Mouse (Mus musculus): Measurements from ENCODE around the gene Dusp7. TPM values are rescaled to one million over a fixed set of nuclear protein-coding genes. Genes with fewer than 3 reads are reported as not detected.

Dusp7 gene
- polyA plus RNA-seq, 1 experiment from 2014 or later: 10.0 TPM

DNA sequence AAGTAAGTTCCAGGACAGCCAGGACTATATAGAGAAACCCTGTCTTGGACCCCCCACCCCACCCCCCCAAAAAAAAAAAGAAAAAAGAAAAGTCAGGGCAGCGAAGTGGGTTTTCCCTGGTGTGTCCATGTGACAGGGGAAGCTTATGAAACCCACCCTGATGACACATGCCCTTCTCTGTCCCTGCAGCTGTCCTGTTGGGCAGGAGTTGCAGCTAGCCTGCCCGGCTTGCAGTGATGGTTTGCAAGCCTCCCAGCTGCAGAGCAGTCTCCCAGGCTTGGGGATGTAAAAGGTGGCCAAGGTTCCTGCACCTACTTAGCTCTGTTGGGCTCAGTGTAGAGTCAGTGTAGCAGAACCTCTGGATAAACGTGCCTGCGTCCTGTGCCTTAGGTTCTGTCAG lies 28.7 kb upstream of the Dusp7 start:
- H3K9me3 ChIP-seq: no peaks in the 10 kb centered on the region
- ATAC-seq: no peak
- H3K4me3 ChIP-seq (replicated peaks): no peak overlapping the region
- no peak overlapping the region for H3K27ac ChIP-seq
- no peaks in the 10 kb centered on the region for H3K27me3 ChIP-seq (replicated peaks)
- WGBS: 87% methylated on average over 4 of the region's 4 CpGs
- H3K36me3 ChIP-seq: no peaks in the 10 kb centered on the region
- no peak overlapping the region for H3K9ac ChIP-seq
- peaks cover 29% of the 10 kb centered on the region for H3K4me1 ChIP-seq (replicated peaks)
- H3K4me2 ChIP-seq (replicated peaks): no peak overlapping the region

DNA sequence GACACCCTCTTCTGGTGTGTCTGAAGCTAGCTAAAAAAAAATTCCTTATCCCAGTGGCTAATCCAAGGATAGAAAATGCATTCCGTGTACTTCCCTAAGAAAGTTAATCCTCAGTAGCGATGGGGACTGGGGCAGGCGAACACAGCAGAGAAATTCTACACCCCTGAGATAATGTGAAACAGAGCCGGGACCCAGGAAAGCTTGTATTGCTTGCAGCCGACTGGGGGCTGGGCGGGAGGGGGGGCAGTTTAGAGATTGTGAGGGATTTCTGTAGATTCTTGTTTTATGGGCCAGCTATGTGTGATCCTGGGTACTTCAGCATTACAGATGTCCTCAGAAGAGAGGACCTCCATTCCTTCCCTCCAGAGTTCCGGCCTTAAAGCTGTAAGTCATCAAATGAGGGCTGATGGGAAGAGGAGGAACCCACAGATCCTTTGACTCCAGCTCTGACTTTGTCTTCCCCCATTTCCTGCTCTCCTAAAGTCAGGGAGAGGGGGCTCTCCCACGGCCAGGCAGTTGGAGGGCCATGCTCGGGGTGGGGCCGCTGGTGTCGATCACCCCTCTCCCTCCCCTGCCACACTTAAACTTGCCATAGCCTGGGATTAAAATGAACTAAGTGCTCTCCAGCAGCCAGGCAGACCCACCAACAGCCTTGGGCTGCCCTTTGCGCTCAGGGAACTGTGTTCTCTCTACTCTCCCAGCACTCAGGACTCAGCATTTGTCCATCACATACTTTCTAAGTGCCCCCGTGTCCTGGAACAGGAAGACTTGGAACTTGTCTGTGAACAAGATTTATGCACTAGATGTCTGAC lies 27.7 kb upstream of the Dusp7 start:
- Histone ChIP-seq H3K4me1 (replicated peaks) (peaks cover 38% of the 10 kb centered on the region), H3K9me3 (no peaks in the 10 kb centered on the region), H3K4me3 (replicated peaks) (no peak overlapping the region), H3K27me3 (replicated peaks) (no peaks in the 10 kb centered on the region), H3K36me3 (no peaks in the 10 kb centered on the region), H3K27ac (peak overlapping the region; percentile 72), H3K4me2 (replicated peaks) (no peak overlapping the region), H3K9ac (no peak overlapping the region)
- ATAC-seq: peak; percentile 45
- 39% methylated on average over 13 of the region's 13 CpGs for WGBS

DNA sequence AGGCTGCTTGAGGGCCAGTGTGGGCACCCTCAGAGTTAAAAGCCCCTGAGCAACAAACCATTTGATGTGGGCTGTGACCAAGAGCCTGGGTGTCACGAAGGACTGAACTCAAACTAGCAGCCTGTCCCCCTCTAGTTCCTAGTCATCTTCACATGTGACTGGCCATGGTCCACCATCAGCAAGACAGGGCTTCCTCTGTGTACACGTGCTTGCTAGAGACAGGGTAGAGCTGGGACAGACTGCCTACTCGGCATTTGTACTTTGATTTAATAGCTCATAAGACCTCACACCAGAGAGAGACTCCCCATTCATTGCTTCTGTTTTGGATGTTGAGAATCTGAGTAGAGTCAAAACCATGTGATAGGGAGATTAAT lies 27.1 kb upstream of the Dusp7 start:
- H3K27me3 ChIP-seq (replicated peaks): no peaks in the 10 kb centered on the region
- no peaks in the 10 kb centered on the region for H3K36me3 ChIP-seq
- 56% methylated on average over 3 of the region's 3 CpGs for WGBS
- peak overlapping the region; percentile 72; the same call in 1 of the 2 replicates for H3K27ac ChIP-seq
- H3K9ac ChIP-seq: no peak overlapping the region
- no peak overlapping the region for H3K4me3 ChIP-seq (replicated peaks)
- H3K9me3 ChIP-seq: no peaks in the 10 kb centered on the region
- no peak overlapping the region for H3K4me2 ChIP-seq (replicated peaks)
- H3K4me1 ChIP-seq (replicated peaks): peaks cover 38% of the 10 kb centered on the region
- ATAC-seq: no peak

DNA sequence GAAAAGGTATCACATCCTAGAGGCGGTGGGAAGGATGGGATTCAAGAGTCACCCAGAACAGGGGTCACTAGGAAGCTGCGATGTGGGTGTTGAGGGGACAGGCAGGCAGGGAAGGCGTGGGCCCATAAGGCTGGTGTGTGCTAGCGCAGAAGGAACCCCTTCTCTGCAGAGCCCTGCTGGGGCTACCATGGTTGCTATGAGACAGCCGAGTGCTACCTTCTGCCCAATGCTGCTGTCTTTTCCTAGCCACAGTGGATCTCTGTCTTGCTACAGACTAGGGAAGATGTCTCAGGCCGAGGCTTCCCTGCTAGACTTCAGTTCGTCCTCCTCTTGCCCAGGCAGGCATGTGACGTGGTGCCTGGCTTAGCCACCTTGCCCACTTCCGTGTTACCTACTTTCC lies 25.9 kb upstream of the Dusp7 start:
- WGBS: 91% methylated on average over 9 of the region's 9 CpGs
- H3K27me3 ChIP-seq (replicated peaks): no peaks in the 10 kb centered on the region
- H3K4me1 ChIP-seq (replicated peaks): peaks cover 37% of the 10 kb centered on the region
- no peak overlapping the region for H3K27ac ChIP-seq
- H3K4me3 ChIP-seq (replicated peaks): no peak overlapping the region
- H3K9ac ChIP-seq: no peak overlapping the region
- no peak overlapping the region for H3K4me2 ChIP-seq (replicated peaks)
- H3K9me3 ChIP-seq: no peaks in the 10 kb centered on the region
- no peaks in the 10 kb centered on the region for H3K36me3 ChIP-seq
- ATAC-seq: no peak

DNA sequence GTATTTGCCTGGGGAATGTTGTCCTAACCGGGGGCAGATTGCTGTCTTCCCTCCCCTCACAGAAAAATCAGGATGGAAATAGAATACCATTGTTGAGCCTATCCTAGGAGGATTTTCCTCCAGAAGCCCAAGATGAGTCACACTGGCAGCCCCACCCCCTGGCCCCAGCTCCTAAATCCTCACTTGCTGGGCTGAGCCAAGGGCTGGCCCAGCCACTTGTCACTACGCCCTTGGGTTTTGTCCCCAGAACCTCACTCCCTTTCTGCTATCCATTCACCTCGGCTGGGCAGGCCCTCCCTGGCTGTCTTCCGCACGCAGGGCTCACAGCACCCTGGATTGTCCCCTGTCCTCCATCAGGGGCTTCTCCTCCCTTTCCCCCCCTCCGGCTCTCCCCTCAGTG lies 23.3 kb upstream of the Dusp7 start:
- peak overlapping the region; percentile 32; the same call in 1 of the 2 replicates for H3K27ac ChIP-seq
- no peak overlapping the region for H3K4me3 ChIP-seq (replicated peaks)
- no peaks in the 10 kb centered on the region for H3K27me3 ChIP-seq (replicated peaks)
- no peaks in the 10 kb centered on the region for H3K9me3 ChIP-seq
- ATAC-seq: peak; percentile 60; the same call in 1 of the 2 replicates
- peaks cover 24% of the 10 kb centered on the region for H3K4me1 ChIP-seq (replicated peaks)
- no peaks in the 10 kb centered on the region for H3K36me3 ChIP-seq
- no peak overlapping the region for H3K4me2 ChIP-seq (replicated peaks)
- 46% methylated on average over 6 of the region's 6 CpGs for WGBS
- no peak overlapping the region for H3K9ac ChIP-seq

DNA sequence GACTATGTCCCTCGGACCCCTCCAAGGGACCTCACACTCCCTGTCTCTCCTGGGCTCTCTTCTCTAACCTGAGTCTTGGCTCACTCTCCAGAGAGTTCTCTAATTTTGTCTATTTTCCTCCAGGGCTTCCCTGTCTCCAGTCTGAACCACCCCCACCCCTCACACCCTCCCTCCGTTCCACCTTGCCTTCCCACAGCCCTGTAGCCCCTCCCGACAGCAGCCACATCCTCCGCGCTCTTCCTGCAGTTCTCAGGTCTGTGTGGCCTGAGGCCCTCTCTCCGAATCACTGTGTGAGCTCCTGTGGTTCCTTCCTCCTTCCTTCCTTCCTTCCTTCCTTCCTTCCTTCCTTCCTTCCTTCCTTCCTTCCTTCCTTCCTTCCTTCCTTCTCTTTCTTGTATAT lies 22.8 kb upstream of the Dusp7 start:
- no peak overlapping the region for H3K4me2 ChIP-seq (replicated peaks)
- peaks cover 24% of the 10 kb centered on the region for H3K4me1 ChIP-seq (replicated peaks)
- no peak for ATAC-seq
- H3K9me3 ChIP-seq: no peaks in the 10 kb centered on the region
- no peaks in the 10 kb centered on the region for H3K36me3 ChIP-seq
- no peaks in the 10 kb centered on the region for H3K27me3 ChIP-seq (replicated peaks)
- 55% methylated on average over 6 of the region's 6 CpGs for WGBS
- H3K4me3 ChIP-seq (replicated peaks): no peak overlapping the region
- no peak overlapping the region for H3K9ac ChIP-seq
- peak overlapping the region; percentile 32; the same call in 1 of the 2 replicates for H3K27ac ChIP-seq

DNA sequence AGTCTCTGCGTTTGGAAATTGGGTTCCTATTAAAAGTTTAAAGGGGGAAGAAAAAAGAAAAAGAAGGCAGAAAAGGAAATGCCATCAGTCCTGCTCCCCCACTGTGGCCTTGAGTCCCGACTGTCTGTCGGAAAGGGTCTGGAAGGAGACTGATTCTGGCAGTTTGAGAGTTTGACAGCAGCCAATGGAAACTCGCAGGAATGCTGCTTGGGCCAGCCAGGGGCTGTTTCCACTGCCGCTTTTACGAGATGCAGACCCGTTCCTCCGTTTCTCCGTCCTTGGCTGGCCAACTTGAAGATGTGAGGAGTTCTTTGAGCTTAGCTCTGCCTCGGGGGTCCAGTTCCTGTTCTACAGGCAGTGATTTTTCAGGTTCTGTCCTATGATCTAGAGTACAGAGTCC lies 20.2 kb upstream of the Dusp7 start:
- no peak for ATAC-seq
- no peaks in the 10 kb centered on the region for H3K36me3 ChIP-seq
- peaks cover 16% of the 10 kb centered on the region for H3K4me1 ChIP-seq (replicated peaks)
- 50% methylated on average over 10 of the region's 10 CpGs for WGBS
- H3K4me2 ChIP-seq (replicated peaks): no peak overlapping the region
- no peaks in the 10 kb centered on the region for H3K27me3 ChIP-seq (replicated peaks)
- no peaks in the 10 kb centered on the region for H3K9me3 ChIP-seq
- no peak overlapping the region for H3K4me3 ChIP-seq (replicated peaks)
- no peak overlapping the region for H3K9ac ChIP-seq
- H3K27ac ChIP-seq: no peak overlapping the region

DNA sequence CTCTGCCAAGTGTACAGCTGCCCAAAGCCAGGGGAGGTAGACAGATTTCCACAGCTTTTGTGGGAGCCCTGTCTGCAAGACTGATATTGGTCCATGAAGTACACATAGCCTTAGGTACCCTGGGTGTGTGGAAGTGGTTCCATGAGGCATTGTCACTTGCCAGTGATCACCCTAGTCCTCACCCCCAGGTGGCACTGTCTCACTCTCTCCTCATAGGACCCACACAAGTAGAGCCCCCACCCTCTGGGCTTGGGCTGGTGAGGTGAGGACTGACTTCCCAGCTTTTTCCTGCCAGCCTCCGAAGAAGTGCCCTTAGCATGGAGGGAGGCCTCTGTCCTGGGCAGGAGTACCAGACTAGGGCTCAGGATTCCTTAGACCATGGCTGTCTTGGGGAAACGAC lies 19.4 kb upstream of the Dusp7 start:
- Histone ChIP-seq H3K9me3 (no peaks in the 10 kb centered on the region), H3K4me1 (replicated peaks) (peaks cover 18% of the 10 kb centered on the region), H3K27ac (no peak overlapping the region), H3K36me3 (no peaks in the 10 kb centered on the region), H3K4me3 (replicated peaks) (no peak overlapping the region), H3K4me2 (replicated peaks) (no peak overlapping the region), H3K27me3 (replicated peaks) (no peaks in the 10 kb centered on the region), H3K9ac (no peak overlapping the region)
- 62% methylated on average over 2 of the region's 2 CpGs for WGBS
- no peak; the same call in 1 of the 2 replicates for ATAC-seq

DNA sequence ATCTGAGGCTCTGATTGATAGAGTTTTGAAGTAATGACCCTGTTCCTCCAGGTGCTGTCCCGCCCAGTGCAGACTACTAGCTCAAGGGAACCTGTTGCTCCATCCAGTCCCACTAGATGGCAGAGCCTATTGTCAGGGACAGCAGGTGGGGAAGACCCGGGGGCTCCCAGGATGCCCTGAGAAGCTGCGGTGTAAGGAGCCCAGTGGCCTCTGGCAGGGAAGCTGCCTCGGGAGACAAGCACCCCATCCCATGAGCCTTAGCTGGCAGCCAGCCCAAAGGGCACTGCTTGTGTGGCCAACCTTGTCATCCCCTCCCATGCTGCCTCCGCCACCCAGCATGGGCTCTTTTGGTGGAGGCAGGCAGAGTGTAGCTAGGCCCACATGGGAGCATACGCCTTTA lies 17.3 kb upstream of the Dusp7 start:
- Histone ChIP-seq H3K9ac (no peak overlapping the region), H3K36me3 (no peaks in the 10 kb centered on the region), H3K4me3 (replicated peaks) (no peak overlapping the region), H3K4me1 (replicated peaks) (peaks cover 21% of the 10 kb centered on the region), H3K4me2 (replicated peaks) (no peak overlapping the region), H3K27ac (no peak overlapping the region), H3K27me3 (replicated peaks) (no peaks in the 10 kb centered on the region), H3K9me3 (no peaks in the 10 kb centered on the region)
- WGBS: 56% methylated on average over 6 of the region's 6 CpGs
- ATAC-seq: 0 out of 2 replicates have a peak, but pooled peaks have one; percentile 30

DNA sequence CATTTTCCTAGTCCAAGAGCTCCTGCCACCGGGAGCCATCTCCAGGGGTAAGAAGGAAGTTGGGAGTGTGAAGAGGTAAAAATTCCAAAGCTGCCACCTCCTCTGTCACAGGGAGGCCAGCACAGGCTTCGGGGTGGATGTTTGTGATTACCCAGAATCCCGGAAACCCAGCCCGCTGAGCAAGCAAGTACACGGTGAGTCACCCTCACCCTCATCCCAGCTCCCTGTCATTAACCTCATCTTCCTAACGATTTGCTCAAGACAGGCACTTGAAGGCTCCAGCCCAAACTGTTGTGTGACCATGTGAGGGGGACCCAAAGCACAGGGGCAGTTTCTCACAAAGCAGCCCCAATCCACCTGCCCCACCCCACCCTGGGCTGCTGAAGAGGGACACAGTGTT lies 14.7 kb upstream of the Dusp7 start:
- ATAC-seq: no peak
- no peak overlapping the region for H3K4me2 ChIP-seq (replicated peaks)
- H3K4me3 ChIP-seq (replicated peaks): no peak overlapping the region
- H3K27ac ChIP-seq: no peak overlapping the region
- peaks cover 26% of the 10 kb centered on the region for H3K4me1 ChIP-seq (replicated peaks)
- H3K9me3 ChIP-seq: no peaks in the 10 kb centered on the region
- no peak overlapping the region for H3K9ac ChIP-seq
- H3K36me3 ChIP-seq: no peaks in the 10 kb centered on the region
- no peaks in the 10 kb centered on the region for H3K27me3 ChIP-seq (replicated peaks)
- WGBS: 37% methylated on average over 6 of the region's 6 CpGs

DNA sequence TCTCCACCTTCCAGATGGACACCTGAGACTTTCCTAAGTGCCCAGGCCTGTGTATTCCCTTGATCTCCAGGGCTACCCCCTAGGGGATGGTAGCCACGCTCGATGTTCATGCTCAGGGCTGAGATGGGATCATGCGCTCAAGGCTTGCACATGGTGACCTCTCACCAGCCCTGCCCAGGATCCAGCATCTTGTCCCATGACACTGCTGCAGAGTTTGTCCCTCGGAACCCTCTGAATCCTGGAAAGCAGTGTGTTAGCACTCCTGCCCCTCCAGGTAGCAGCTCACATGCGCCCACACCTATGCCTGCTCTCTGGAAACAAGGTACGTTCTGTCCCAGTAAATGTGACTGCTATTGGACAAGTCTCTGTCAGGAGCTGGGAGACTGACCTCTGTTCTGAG lies 13.6 kb upstream of the Dusp7 start:
- ATAC-seq: no peak

DNA sequence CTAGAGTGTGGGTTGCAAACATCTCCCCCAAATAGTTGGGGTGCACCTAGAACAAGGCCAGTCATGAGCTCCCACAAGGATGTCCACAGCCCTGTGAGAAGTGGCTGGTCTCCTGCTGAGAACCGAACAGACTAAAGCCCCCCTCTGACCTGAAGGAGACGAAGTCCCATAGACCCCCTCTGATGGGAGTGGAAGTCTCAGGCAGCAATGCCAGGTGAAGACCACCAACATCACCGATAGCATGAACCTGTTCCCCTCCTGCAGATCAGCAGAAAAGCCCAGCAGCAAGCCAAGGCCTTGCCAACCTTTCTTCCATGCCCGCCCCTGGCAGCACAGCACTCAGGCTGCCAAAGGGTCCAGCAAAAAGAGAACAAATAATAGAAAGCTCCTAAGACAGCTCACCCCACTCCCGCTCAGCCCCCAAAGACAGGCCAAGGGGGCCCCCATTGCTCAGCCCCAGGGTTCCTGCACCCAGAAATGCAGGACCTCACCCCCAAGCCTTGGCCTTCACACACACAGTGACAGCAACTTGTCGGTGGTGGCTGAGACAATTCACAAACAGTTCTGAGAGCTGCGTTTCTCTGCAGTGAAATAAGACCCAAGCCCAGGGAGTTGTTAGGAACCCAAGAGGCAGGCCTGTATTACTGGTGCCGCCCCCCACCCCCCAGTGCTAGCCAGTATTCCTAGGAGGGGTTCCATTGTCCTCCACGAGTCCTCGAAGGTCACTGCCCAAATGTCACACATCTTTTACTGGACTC lies 13.0 kb upstream of the Dusp7 start:
- Histone ChIP-seq H3K4me2 (replicated peaks) (no peak overlapping the region), H3K27me3 (replicated peaks) (no peaks in the 10 kb centered on the region), H3K4me1 (replicated peaks) (peaks cover 24% of the 10 kb centered on the region), H3K9ac (no peak overlapping the region), H3K4me3 (replicated peaks) (no peak overlapping the region), H3K9me3 (no peaks in the 10 kb centered on the region), H3K27ac (peak overlapping the region; percentile 72; the same call in 1 of the 2 replicates), H3K36me3 (no peaks in the 10 kb centered on the region)
- WGBS: 75% methylated on average over 10 of the region's 10 CpGs
- ATAC-seq: no peak

More for the DNA sequence above, 13.6 kb upstream of the Dusp7 start:
- no peaks in the 10 kb centered on the region for H3K9me3 ChIP-seq
- H3K4me2 ChIP-seq (replicated peaks): no peak overlapping the region
- H3K36me3 ChIP-seq: no peaks in the 10 kb centered on the region
- no peaks in the 10 kb centered on the region for H3K27me3 ChIP-seq (replicated peaks)
- H3K9ac ChIP-seq: no peak overlapping the region
- peaks cover 24% of the 10 kb centered on the region for H3K4me1 ChIP-seq (replicated peaks)
- H3K27ac ChIP-seq: no peak overlapping the region
- 83% methylated on average over 6 of the region's 6 CpGs for WGBS
- no peak overlapping the region for H3K4me3 ChIP-seq (replicated peaks)

DNA sequence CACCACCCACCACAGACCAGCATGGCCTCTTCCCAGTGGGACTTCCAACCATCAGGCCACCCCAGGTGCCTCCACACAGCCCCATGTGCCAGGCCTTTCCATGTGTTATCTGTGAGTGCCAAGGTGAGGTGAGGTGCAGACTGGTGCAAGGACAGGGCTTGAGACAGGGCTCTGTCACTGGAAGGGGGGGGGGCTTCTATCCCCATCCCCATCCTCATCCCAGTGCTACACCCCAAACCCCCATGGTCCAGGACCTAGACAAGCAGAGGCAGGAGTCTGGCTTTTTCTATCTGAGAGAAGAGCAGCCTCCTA lies 12.5 kb upstream of the Dusp7 start:
- Histone ChIP-seq H3K27ac (peak overlapping the region; percentile 72), H3K4me2 (replicated peaks) (0 out of 2 replicates have a peak overlapping the region, but pooled peaks have one; percentile 9), H3K36me3 (no peaks in the 10 kb centered on the region), H3K9ac (no peak overlapping the region), H3K4me3 (replicated peaks) (no peak overlapping the region), H3K27me3 (replicated peaks) (no peaks in the 10 kb centered on the region), H3K9me3 (no peaks in the 10 kb centered on the region), H3K4me1 (replicated peaks) (peaks cover 24% of the 10 kb centered on the region)
- peak; percentile 3 for ATAC-seq
